Mouse (Mus musculus) bone marrow, adult 2 months (tissue): Measurements from ENCODE around the gene Asb16. TPM values are rescaled to one million over a fixed set of nuclear protein-coding genes. Genes with fewer than 3 reads are reported as not detected.

Source experiments
- H3K27ac ChIP-seq: fragments of 200-500 bp; 2 replicates; pipeline ENCODE4 v1.5.1; 2012; ENCODE audit warnings: low read depth, mild to moderate bottlenecking, control low read depth, inconsistent platforms, low read length; ENCODE audit not compliant: control insufficient read depth, poor library complexity, insufficient read depth
- H3K4me1 ChIP-seq: fragments of 200-500 bp; 2 replicates; pipeline ENCODE4 v1.6.1; 2011; ENCODE audit warnings: low read length; ENCODE audit not compliant: control insufficient read depth, insufficient read depth
- H3K4me3 ChIP-seq: fragments of 200-500 bp; replicated peaks from 2 replicates; pipeline ENCODE3; 2011; ENCODE audit warnings: mild to moderate bottlenecking, low read depth, low read length, control low read depth; ENCODE audit not compliant: control insufficient read depth
- CTCF ChIP-seq: fragments of 200-500 bp; IDR thresholded peaks from 2 replicates; pipeline ENCODE4 v1.5.1; 2011; ENCODE audit warnings: low read length, control low read depth; ENCODE audit not compliant: control insufficient read depth, insufficient read depth
- POLR2A ChIP-seq: fragments of 200-500 bp; IDR thresholded peaks from 2 replicates; pipeline ENCODE4 v1.6.1; 2011; ENCODE audit warnings: low read depth, mild to moderate bottlenecking, control low read depth, low read length, borderline replicate concordance; ENCODE audit not compliant: control insufficient read depth
- WGBS: fragments of 180-500 bp; shearing (Covaris S2); methylation state at CpG from one replicate; pipeline ENCODE4 v1.1.7; 2018; 5-methylcytosine and 5-hydroxymethylcytosine counted together
- polyA plus RNA-seq: library from polyadenylated mRNA; stranded (reverse); fragments of >200 nt; gene quantifications from 2 replicates; pipeline ENCODE4 v1.2.4, GENCODE M21; 2011; ENCODE audit warnings: low replicate concordance; ENCODE audit not compliant: missing spikeins, insufficient read depth, insufficient read length

Gene Asb16
- polyA plus RNA-seq, 1 experiment = 0.52 TPM

- Histone ChIP-seq H3K4me1 (peaks cover 2% of the 10 kb centered on the region; the same call in 1 of the 2 replicates), H3K27ac (peak overlapping the region; percentile 52; the same call in 1 of the 2 replicates), H3K4me3 (peak overlapping the region; percentile 48)
- TF ChIP-seq POLR2A (no peak), CTCF (peak; percentile 94)
- WGBS = 1% methylated on average over 27 of the region's 27 CpGs
Observed at GRCm38 (mm10) chr11:102308979-102309378, 40.4 kb downstream of the Asb16 start.

- Histone ChIP-seq H3K27ac (no peak overlapping the region; the same call in 1 of the 2 replicates), H3K4me3 (no peak overlapping the region), H3K4me1 (peaks cover 2% of the 10 kb centered on the region; the same call in 1 of the 2 replicates)
- 83% methylated on average over 22 of the region's 22 CpGs for WGBS
- no peak for TF ChIP-seq CTCF
- no peak; the same call in 1 of the 2 replicates for TF ChIP-seq POLR2A
Observed at GRCm38 (mm10) chr11:102309821-102310617, 41.5 kb downstream of the Asb16 start.

- H3K27ac ChIP-seq = no peak overlapping the region
- H3K4me1 ChIP-seq = peaks cover 3% of the 10 kb centered on the region; the same call in 1 of the 2 replicates
- 83% methylated on average over 38 of the region's 38 CpGs for WGBS
- TF ChIP-seq CTCF (no peak), POLR2A (0 out of 2 replicates have a peak, but pooled peaks have one; percentile 11)
- H3K4me3 ChIP-seq = no peak overlapping the region
Observed at GRCm38 (mm10) chr11:102310768-102311695, 42.5 kb downstream of the Asb16 start.

- TF ChIP-seq POLR2A (no peak), CTCF (no peak)
- Histone ChIP-seq H3K4me1 (peaks cover 3% of the 10 kb centered on the region; the same call in 1 of the 2 replicates), H3K4me3 (no peak overlapping the region), H3K27ac (no peak overlapping the region)
- 84% methylated on average over 4 of the region's 4 CpGs for WGBS
Observed at GRCm38 (mm10) chr11:102311966-102312365, 43.4 kb downstream of the Asb16 start.

- Histone ChIP-seq H3K4me1 (peaks cover 3% of the 10 kb centered on the region; the same call in 1 of the 2 replicates), H3K27ac (0 out of 2 replicates have a peak overlapping the region, but pooled peaks have one; percentile 40), H3K4me3 (no peak overlapping the region)
- WGBS = 74% methylated on average over 6 of the region's 6 CpGs
- no peak for TF ChIP-seq POLR2A
- no peak for TF ChIP-seq CTCF
Observed at GRCm38 (mm10) chr11:102312586-102312985, 44.0 kb downstream of the Asb16 start.

GRCm38 (mm10) chr11:102314321-102314720 lies 45.8 kb downstream of the Asb16 start:
- H3K4me1 ChIP-seq = peaks cover 3% of the 10 kb centered on the region; the same call in 1 of the 2 replicates
- H3K4me3 ChIP-seq = no peak overlapping the region
- WGBS = 80% methylated on average over 12 of the region's 12 CpGs
- no peak overlapping the region for H3K27ac ChIP-seq
- no peak for TF ChIP-seq CTCF
- TF ChIP-seq POLR2A = no peak

GRCm38 (mm10) chr11:102315690-102316571 lies 47.4 kb downstream of the Asb16 start:
- Histone ChIP-seq H3K27ac (peak overlapping the region; percentile 54), H3K4me1 (peaks cover 5% of the 10 kb centered on the region), H3K4me3 (peak overlapping the region; percentile 75)
- WGBS = 13% methylated on average over 14 of the region's 14 CpGs
- TF ChIP-seq POLR2A (no peak), CTCF (no peak)
